Mouse (Mus musculus): ENCODE measurements around the gene Rgs8. TPM values are rescaled to one million over a fixed set of nuclear protein-coding genes. Genes with fewer than 3 reads are reported as not detected.

Gene Rgs8
- 10 to 100 TPM; 61.6 to 65.5 TPM for total RNA-seq (2021)

GRCm38 (mm10) chr1:153652938-153653623, at the start of gene Rgs8:
Gene Rgs8, plus strand, starts transcription at chr1:153653025.
- peak; percentile 38 to 56 for DNase-seq (ENCODE audit: low spot score in 2 of 2)
- intact Hi-C loops (cut with DNase I): no loop called here

- DNase-seq (ENCODE audit: low spot score in 2 of 2): no peak
- intact Hi-C loops (cut with DNase I): no loop called here
Measured at GRCm38 (mm10) chr1:153617340-153617830, 35.4 kb upstream of the Rgs8 start.

- DNase-seq (ENCODE audit: low spot score in 2 of 2): no peak
- intact Hi-C loops (cut with DNase I): no loop called here
Measured at GRCm38 (mm10) chr1:153623036-153623435, 29.8 kb upstream of the Rgs8 start.

GRCm38 (mm10) chr1:153632686-153633085, 20.1 kb upstream of the Rgs8 start:
- DNase-seq (ENCODE audit: low spot score in 2 of 2): no peak
- intact Hi-C loops (cut with DNase I): no loop called here

- intact Hi-C loops (cut with DNase I): no loop called here
- no peak for DNase-seq (ENCODE audit: low spot score in 2 of 2)
Measured at GRCm38 (mm10) chr1:153635056-153635455, 17.8 kb upstream of the Rgs8 start.

GRCm38 (mm10) chr1:153635521-153635920, 17.3 kb upstream of the Rgs8 start:
- intact Hi-C loops (cut with DNase I): no loop called here
- DNase-seq (ENCODE audit: low spot score in 2 of 2): peak; percentile 21 to 56

GRCm38 (mm10) chr1:153636821-153637220, 16.0 kb upstream of the Rgs8 start:
- no peak for DNase-seq (ENCODE audit: low spot score in 2 of 2)
- intact Hi-C loops (cut with DNase I): no loop called here

- intact Hi-C loops (cut with DNase I): no loop called here
- no peak for DNase-seq (ENCODE audit: low spot score in 2 of 2)
Measured at GRCm38 (mm10) chr1:153641492-153641939, 11.3 kb upstream of the Rgs8 start.

- DNase-seq (ENCODE audit: low spot score in 2 of 2): peak; percentile 49 to 50
- intact Hi-C loops (cut with DNase I): no loop called here
Measured at GRCm38 (mm10) chr1:153641940-153642501, 10.8 kb upstream of the Rgs8 start.

- no peak for DNase-seq (ENCODE audit: low spot score in 2 of 2)
- intact Hi-C loops (cut with DNase I): no loop called here
Measured at GRCm38 (mm10) chr1:153653674-153654073, 849 bp downstream of the Rgs8 start.

GRCm38 (mm10) chr1:153659666-153660065, 6.8 kb downstream of the Rgs8 start:
- intact Hi-C loops (cut with DNase I): no loop called here
- no peak for DNase-seq (ENCODE audit: low spot score in 2 of 2)

- DNase-seq (ENCODE audit: low spot score in 2 of 2): no peak
- intact Hi-C loops (cut with DNase I): no loop called here
Measured at GRCm38 (mm10) chr1:153660982-153661688, 8.3 kb downstream of the Rgs8 start.

GRCm38 (mm10) chr1:153661689-153662002, 8.8 kb downstream of the Rgs8 start:
- no peak for DNase-seq (ENCODE audit: low spot score in 2 of 2)
- intact Hi-C loops (cut with DNase I): no loop called here

- DNase-seq (ENCODE audit: low spot score in 2 of 2): no peak
- intact Hi-C loops (cut with DNase I): no loop called here
Measured at GRCm38 (mm10) chr1:153662362-153662761, 9.5 kb downstream of the Rgs8 start.

- intact Hi-C loops (cut with DNase I): loop anchor here (5.0 kb wide), 2 partner anchors 77 to 108 kb away; partner anchors contain the start of gene Rgs16
- DNase-seq (ENCODE audit: low spot score in 2 of 2): peak; percentile 53 to 69
Measured at GRCm38 (mm10) chr1:153665066-153665715, 12.4 kb downstream of the Rgs8 start.

- DNase-seq (ENCODE audit: low spot score in 2 of 2): no peak
Measured at GRCm38 (mm10) chr1:153666236-153666635, 13.4 kb downstream of the Rgs8 start.

GRCm38 (mm10) chr1:153667244-153667727, 14.5 kb downstream of the Rgs8 start:
- intact Hi-C loops (cut with DNase I): loop anchor here (5.0 kb wide), 2 partner anchors 75 to 110 kb away; partner anchors contain the start of gene Rgs16
- DNase-seq (ENCODE audit: low spot score in 2 of 2): no peak

More at GRCm38 (mm10) chr1:153666236-153666635, 13.4 kb downstream of the Rgs8 start:
- intact Hi-C loops (cut with DNase I): loop anchor here (5.0 kb wide), 2 partner anchors 76 to 109 kb away; partner anchors contain the start of gene Rgs16

- intact Hi-C loops (cut with DNase I): loop anchor here (5.0 kb wide), 2 partner anchors 75 to 110 kb away; partner anchors contain the start of gene Rgs16
Measured at GRCm38 (mm10) chr1:153667781-153668180, 15.0 kb downstream of the Rgs8 start.

GRCm38 (mm10) chr1:153669086-153669485, 16.3 kb downstream of the Rgs8 start:
- no peak for DNase-seq (ENCODE audit: low spot score in 2 of 2)

More at GRCm38 (mm10) chr1:153667781-153668180, 15.0 kb downstream of the Rgs8 start:
- no peak for DNase-seq (ENCODE audit: low spot score in 2 of 2)

More at GRCm38 (mm10) chr1:153669086-153669485, 16.3 kb downstream of the Rgs8 start:
- intact Hi-C loops (cut with DNase I): loop anchor here (5.0 kb wide), 2 partner anchors 73 to 112 kb away; partner anchors contain the start of gene Rgs16

All from left cerebral cortex, postnatal 36 days (tissue).